Mouse (Mus musculus) limb, embryonic 11.5 days (tissue): ENCODE data around the gene Gja3. TPM values are rescaled to one million over a fixed set of nuclear protein-coding genes. Genes with fewer than 3 reads are reported as not detected.
"Not testable (repeated sequence)": the region's sequence is repeated elsewhere in the genome, so short reads cannot be mapped to it uniquely, and the experiment has no call there.

Experiments
- ATAC-seq: fragments of 200-750 bp; cut with Nextera tagmentation; 2 replicates; pipeline ENCODE4 v1.8.0; 2017; ENCODE audit warnings: low read depth; ENCODE audit not compliant: insufficient number of reproducible peaks, low FRiP score, low TSS enrichment
- DNase-seq: peaks from one replicate; pipeline ENCODE4 v3.0.0-alpha.2; 2015; ENCODE audit warnings: low spot score
- H3K27ac ChIP-seq: fragments of 300-500 bp; sonication (generic); replicated peaks from 2 replicates; pipeline ENCODE4 v1.5.1; 2014; ENCODE audit warnings: low read depth, mild to moderate bottlenecking, low read length
- H3K27me3 ChIP-seq: fragments of 300-500 bp; sonication (generic); 2 replicates; pipeline ENCODE4 v1.6.1; 2014; ENCODE audit warnings: mild to moderate bottlenecking, low read length, mixed read lengths; ENCODE audit not compliant: control insufficient read depth, insufficient read depth
- H3K36me3 ChIP-seq: fragments of 300-500 bp; sonication (generic); 2 replicates; pipeline ENCODE4 v1.6.1; 2014; ENCODE audit warnings: mild to moderate bottlenecking, low read length, moderate library complexity, mixed read lengths; ENCODE audit not compliant: control insufficient read depth, insufficient read depth
- H3K4me1 ChIP-seq: fragments of 300-500 bp; sonication (generic); 2 replicates; pipeline ENCODE4 v1.6.1; 2014; ENCODE audit warnings: low read length, mixed read lengths; ENCODE audit not compliant: control insufficient read depth, insufficient read depth
- H3K4me2 ChIP-seq: fragments of 300-500 bp; sonication (generic); 2 replicates; pipeline ENCODE4 v1.6.1; 2014; ENCODE audit warnings: low read depth, mild to moderate bottlenecking, moderate library complexity; ENCODE audit not compliant: severe bottlenecking
- H3K4me3 ChIP-seq: fragments of 300-500 bp; sonication (generic); 2 replicates; pipeline ENCODE4 v1.5.1; 2014; ENCODE audit warnings: low read depth, low read length
- H3K9ac ChIP-seq: fragments of 300-500 bp; sonication (generic); 2 replicates; pipeline ENCODE4 v1.6.1; 2014; ENCODE audit warnings: mild to moderate bottlenecking, low read length
- H3K9me3 ChIP-seq: fragments of 300-500 bp; sonication (generic); 2 replicates; pipeline ENCODE4 v1.6.1; 2016; ENCODE audit warnings: low read length; ENCODE audit not compliant: control insufficient read depth
- WGBS: fragments of 180-500 bp; shearing (Covaris S2); extraction: QIAGEN DNeasy Blood & Tissue Kit; methylation state at CpG from one replicate; pipeline ENCODE4 v1.1.7; 2014; 5-methylcytosine and 5-hydroxymethylcytosine counted together
- polyA plus RNA-seq: library from polyadenylated mRNA; unstranded; fragments of >200 nt; fragmentation: Nextera tagmentation; extraction: Ambion mirVana; gene quantifications from 2 replicates; pipeline ENCODE4 v1.2.1, GENCODE M21; 2014

Gja3 gene
- polyA plus RNA-seq, 1 experiment from 2014 or later: 18.8 TPM

GRCm38 (mm10) chr14:57060052-57060451 lies 2.2 kb upstream of the Gja3 start:
- WGBS: 0% methylated on average over 1 of the region's 1 CpGs
- peaks cover 23% of the 10 kb centered on the region for H3K27me3 ChIP-seq
- peak; percentile 91 for DNase-seq
- not testable (repeated sequence) for H3K4me1 ChIP-seq, H3K27ac ChIP-seq, H3K9ac ChIP-seq, H3K4me3 ChIP-seq, H3K36me3 ChIP-seq, H3K4me2 ChIP-seq, H3K9me3 ChIP-seq
- peak; percentile 71 for ATAC-seq

- Histone ChIP-seq H3K4me3 (peak overlapping the region; percentile 57), H3K4me1 (0 out of 2 replicates have a peak, but pooled peaks cover 4% of the 10 kb centered on the region), H3K36me3 (no peaks in the 10 kb centered on the region), H3K27me3 (peaks cover 23% of the 10 kb centered on the region), H3K9ac (peak overlapping the region; percentile 48), H3K9me3 (no peaks in the 10 kb centered on the region), H3K27ac (no peak overlapping the region), H3K4me2 (peak overlapping the region; percentile 86)
- WGBS: 3% methylated on average over 19 of the region's 19 CpGs
- ATAC-seq (peak; percentile 9; the same call in 1 of the 2 replicates), DNase-seq (no peak)
Observed at GRCm38 (mm10) chr14:57057204-57057562, 717 bp downstream of the Gja3 start.

- no peaks in the 10 kb centered on the region for H3K36me3 ChIP-seq
- no peak for ATAC-seq
- 67% methylated on average over 6 of the region's 6 CpGs for WGBS
Observed at GRCm38 (mm10) chr14:57052713-57053112, 5.2 kb downstream of the Gja3 start.

GRCm38 (mm10) chr14:57043863-57044262 lies 14.0 kb downstream of the Gja3 start:
- H3K4me2 ChIP-seq: no peak overlapping the region
- no peaks in the 10 kb centered on the region for H3K36me3 ChIP-seq
- ATAC-seq: no peak
- H3K4me1 ChIP-seq: no peaks in the 10 kb centered on the region
- H3K9ac ChIP-seq: no peak overlapping the region
- H3K4me3 ChIP-seq: no peak overlapping the region
- 84% methylated on average over 6 of the region's 6 CpGs for WGBS
- DNase-seq: no peak
- H3K27me3 ChIP-seq: no peaks in the 10 kb centered on the region
- no peaks in the 10 kb centered on the region for H3K9me3 ChIP-seq
- no peak overlapping the region for H3K27ac ChIP-seq

More at GRCm38 (mm10) chr14:57052713-57053112, 5.2 kb downstream of the Gja3 start:
- DNase-seq: no peak
- peaks cover 14% of the 10 kb centered on the region for H3K27me3 ChIP-seq
- no peak overlapping the region for H3K27ac ChIP-seq
- H3K4me1 ChIP-seq: 0 out of 2 replicates have a peak, but pooled peaks cover under 1% of the 10 kb centered on the region
- H3K9me3 ChIP-seq: no peaks in the 10 kb centered on the region
- no peak overlapping the region for H3K9ac ChIP-seq
- no peak overlapping the region for H3K4me3 ChIP-seq
- no peak overlapping the region for H3K4me2 ChIP-seq

GRCm38 (mm10) chr14:57041439-57041838 lies 16.5 kb downstream of the Gja3 start:
- H3K27me3 ChIP-seq: no peaks in the 10 kb centered on the region
- ATAC-seq (no peak), DNase-seq (no peak)
- no peaks in the 10 kb centered on the region for H3K4me1 ChIP-seq
- H3K9ac ChIP-seq: no peak overlapping the region
- no peaks in the 10 kb centered on the region for H3K36me3 ChIP-seq
- no peaks in the 10 kb centered on the region for H3K9me3 ChIP-seq
- no peak overlapping the region for H3K4me2 ChIP-seq
- H3K27ac ChIP-seq: no peak overlapping the region
- WGBS: 77% methylated on average over 1 of the region's 1 CpGs
- no peak overlapping the region for H3K4me3 ChIP-seq

GRCm38 (mm10) chr14:57034926-57035498 lies 22.9 kb downstream of the Gja3 start:
- Histone ChIP-seq H3K27ac (no peak overlapping the region), H3K4me1 (no peaks in the 10 kb centered on the region), H3K9me3 (no peaks in the 10 kb centered on the region), H3K27me3 (no peaks in the 10 kb centered on the region), H3K4me3 (no peak overlapping the region), H3K4me2 (no peak overlapping the region), H3K36me3 (no peaks in the 10 kb centered on the region), H3K9ac (no peak overlapping the region)
- 82% methylated on average over 6 of the region's 6 CpGs for WGBS
- no peak for DNase-seq
- ATAC-seq: no peak

- WGBS: 77% methylated on average over 9 of the region's 9 CpGs
Observed at GRCm38 (mm10) chr14:57034135-57034534, 23.8 kb downstream of the Gja3 start.

GRCm38 (mm10) chr14:57032850-57033249 lies 25.1 kb downstream of the Gja3 start:
- no peak for DNase-seq
- no peak overlapping the region for H3K4me2 ChIP-seq

More at GRCm38 (mm10) chr14:57034135-57034534, 23.8 kb downstream of the Gja3 start:
- DNase-seq (no peak), ATAC-seq (no peak)
- H3K4me2 ChIP-seq: no peak overlapping the region
- H3K27me3 ChIP-seq: no peaks in the 10 kb centered on the region
- H3K9me3 ChIP-seq: no peaks in the 10 kb centered on the region
- H3K27ac ChIP-seq: no peak overlapping the region
- no peak overlapping the region for H3K4me3 ChIP-seq
- H3K9ac ChIP-seq: no peak overlapping the region
- H3K36me3 ChIP-seq: no peaks in the 10 kb centered on the region
- H3K4me1 ChIP-seq: no peaks in the 10 kb centered on the region

GRCm38 (mm10) chr14:57018436-57018835 lies 39.5 kb downstream of the Gja3 start:
- DNase-seq: no peak
- H3K36me3 ChIP-seq: no peaks in the 10 kb centered on the region
- H3K4me2 ChIP-seq: no peak overlapping the region
- H3K27ac ChIP-seq: no peak overlapping the region
- H3K9ac ChIP-seq: no peak overlapping the region
- H3K4me3 ChIP-seq: no peak overlapping the region
- WGBS: 90% methylated on average over 2 of the region's 2 CpGs
- no peak for ATAC-seq
- H3K9me3 ChIP-seq: no peaks in the 10 kb centered on the region
- H3K4me1 ChIP-seq: no peaks in the 10 kb centered on the region
- no peaks in the 10 kb centered on the region for H3K27me3 ChIP-seq

More at GRCm38 (mm10) chr14:57032850-57033249, 25.1 kb downstream of the Gja3 start:
- Histone ChIP-seq H3K9ac (no peak overlapping the region), H3K27me3 (no peaks in the 10 kb centered on the region), H3K36me3 (no peaks in the 10 kb centered on the region), H3K27ac (no peak overlapping the region), H3K4me3 (no peak overlapping the region), H3K9me3 (no peaks in the 10 kb centered on the region), H3K4me1 (no peaks in the 10 kb centered on the region)
- WGBS: 78% methylated on average over 3 of the region's 3 CpGs
- no peak for ATAC-seq
